Mouse (Mus musculus): Measurements from ENCODE around the gene Rmnd5b.
"Not testable (repeated sequence)": the region's sequence is repeated elsewhere in the genome, so short reads cannot be mapped to it uniquely, and the experiment has no call there.

Rmnd5b gene

DNA sequence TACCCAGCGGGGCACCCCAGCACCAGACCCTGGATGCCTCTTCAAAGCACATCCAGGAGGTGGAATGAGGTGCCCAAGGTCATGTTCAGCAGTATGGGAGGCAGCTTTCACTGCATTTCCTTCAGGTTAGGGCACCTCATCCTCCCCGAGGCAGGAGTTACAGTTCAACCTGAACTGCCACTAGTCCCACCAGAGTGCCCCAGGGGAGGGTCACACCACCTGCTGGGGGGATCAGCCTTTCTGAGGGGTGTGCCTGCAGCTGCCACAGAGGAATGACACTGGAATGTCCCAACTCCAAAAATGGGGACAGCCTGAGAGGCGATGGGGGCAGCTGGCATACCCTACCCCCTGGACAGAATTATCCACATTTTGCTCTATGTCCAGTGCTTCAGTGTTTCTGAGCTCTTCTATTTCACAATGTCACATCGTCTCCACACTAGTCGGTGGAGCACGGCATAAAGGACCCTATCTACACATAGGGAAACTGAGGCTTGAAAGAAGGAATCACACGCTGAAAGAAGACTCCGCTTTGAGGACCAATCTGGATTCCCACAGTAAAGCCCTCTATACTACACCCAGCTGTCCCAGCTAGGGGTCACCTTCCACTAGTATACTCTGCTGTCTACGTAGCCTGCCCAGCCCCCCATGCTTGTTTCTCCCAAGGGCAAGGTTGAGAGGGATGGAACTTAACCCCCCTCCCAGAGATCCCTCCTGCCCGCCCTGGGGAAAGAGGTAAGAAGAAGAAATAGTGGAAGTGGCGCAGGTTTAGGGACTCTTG is 13.6 kb upstream of the Rmnd5b start:
- DNase-seq: no peak

DNA sequence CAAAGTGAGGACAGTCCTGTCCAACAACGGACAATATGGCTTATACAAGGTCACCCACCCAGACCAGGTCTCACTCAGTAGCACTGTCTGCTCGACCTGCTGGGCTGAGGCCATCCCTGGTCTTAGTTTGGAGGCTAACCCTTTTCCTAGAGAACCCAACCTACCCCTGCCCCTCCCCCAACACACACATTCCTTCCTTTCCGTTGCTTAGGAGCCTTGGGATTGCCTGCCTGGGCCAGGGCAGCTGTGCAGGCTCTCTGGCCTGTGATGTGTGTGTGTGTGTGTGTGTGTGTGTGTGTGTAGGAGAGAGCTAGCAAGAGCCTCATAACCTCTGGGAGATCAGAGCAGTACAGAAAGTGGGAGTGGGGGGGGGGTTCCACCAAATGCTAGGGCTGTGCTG is 12.9 kb upstream of the Rmnd5b start:
- peak; percentile 50 to 75 for DNase-seq

DNA sequence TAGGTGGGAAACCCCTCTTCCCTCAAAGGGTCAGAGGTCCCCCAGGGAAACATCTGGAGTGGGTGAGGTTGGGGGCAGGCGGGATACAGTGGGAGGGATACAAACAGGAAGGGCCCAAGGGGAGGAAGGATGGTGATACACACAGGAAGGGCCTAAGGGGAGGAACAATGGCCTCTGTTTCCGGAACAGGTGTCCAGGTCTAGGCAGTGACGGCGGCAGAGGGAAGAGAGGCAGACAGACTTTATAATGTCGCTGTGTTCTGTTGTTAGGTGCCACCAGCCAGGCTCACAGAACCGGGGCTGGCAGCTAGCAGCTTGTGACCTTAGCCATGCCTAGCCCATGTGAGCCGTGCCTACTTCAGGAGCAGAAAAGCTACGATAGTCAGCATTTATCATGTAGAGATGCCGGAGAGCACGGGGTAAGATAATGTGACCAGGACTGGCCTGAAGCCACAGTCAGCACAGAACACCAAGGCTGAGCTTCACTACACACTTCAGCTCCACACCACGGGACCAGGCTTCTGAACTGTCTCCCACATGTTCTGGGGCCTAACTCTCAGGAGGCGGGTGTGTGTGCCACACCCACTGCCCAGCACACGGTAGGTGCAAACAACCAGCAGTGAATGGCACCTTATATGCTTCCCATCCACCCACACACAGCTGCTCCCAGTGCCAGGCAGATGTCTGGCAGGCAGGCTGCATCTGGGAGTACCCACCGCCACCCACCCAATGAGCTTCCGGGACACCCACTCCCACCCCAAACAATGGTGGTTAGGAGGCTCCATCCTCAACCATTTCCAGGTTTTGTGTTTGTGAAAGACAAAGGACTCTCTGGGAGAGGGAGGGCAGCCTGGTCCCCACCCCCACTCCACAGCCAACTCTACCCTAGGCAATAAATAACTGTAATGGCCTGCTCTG is 11.3 kb upstream of the Rmnd5b start:
- DNase-seq: peak; percentile 52 to 80

DNA sequence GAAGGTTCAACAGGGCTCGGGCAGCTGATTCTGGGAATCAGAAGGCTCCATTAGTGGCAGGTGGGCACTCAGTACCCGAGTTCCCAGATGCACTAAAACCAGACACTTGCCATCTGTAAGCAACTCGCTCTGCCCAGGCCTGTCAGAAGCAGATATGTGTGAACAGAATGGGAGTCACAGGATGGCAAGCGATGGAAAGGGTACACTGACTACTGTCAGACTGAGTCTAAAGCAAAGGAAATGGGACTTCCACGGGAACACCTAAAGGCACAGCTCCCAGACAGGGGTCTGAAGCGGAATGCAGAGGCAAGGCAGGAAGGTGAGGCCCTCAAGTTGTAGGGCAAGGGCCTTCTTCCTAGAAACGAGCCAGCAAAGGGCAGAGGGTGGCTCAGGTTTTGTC is 10.5 kb upstream of the Rmnd5b start:
- peak in 1 of 2 experiments; percentile 30 for DNase-seq

DNA sequence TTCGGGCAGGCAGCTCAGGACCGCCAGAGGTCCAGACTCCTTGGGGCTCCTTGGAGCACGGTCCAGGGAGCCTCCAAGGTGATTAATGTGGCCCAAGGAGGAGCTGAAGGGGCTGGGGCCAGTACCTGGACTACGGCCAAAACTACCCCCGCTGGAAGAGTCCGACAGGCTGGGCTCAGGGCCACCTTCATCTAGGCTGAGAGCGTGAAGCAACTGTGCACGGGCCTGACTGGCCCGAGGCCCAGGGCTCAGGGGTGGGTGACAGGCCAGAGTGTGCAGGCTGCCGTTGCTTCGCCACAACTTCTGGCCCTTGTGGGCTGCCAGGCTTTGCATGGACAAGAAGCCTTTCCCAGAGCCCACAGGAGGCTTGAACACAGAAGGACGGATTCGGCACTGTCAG is 9.6 kb upstream of the Rmnd5b start:
- no peak for DNase-seq

DNA sequence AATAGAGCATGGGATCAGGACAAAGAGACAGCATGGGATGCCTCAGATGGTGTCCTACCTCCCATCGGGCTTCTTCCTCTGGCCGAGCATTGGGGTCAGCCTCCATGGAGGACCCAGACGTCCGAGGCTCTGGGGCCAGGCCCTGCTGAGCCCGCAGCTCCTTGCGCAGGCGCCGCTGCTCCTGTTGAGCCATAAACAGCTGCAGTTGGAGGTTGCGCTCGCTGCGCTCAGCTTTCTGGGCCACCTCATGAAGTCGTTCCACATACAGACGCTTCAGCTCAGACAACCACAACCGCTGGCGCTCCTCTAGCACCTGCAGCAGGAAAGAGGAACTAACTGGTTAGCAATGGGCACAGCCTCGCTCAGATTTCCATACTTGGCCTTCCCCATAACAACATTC is 8.5 kb upstream of the Rmnd5b start:
- no peak for DNase-seq

DNA sequence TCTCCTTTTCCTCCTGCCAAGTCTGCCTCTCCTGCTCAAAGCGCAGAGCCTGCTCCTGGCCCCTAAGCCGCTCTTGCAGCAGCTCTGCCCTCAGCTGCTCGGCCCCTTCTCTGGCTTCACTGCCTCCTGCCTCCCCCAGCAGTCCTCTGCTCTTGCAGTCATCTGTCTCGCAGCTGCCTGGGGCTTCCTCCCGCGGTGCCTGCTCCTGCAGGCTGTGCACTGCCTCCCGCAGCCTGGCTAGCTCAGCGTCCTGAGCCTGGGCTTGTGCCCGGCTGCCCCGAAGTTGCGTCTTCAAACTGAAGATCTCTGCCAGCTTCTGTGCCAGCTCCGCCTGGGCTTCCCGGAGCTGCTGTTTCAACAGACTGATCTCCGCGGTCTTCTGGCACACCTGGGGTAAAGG is 8.1 kb upstream of the Rmnd5b start:
- DNase-seq: peak in 1 of 2 experiments; percentile 54

DNA sequence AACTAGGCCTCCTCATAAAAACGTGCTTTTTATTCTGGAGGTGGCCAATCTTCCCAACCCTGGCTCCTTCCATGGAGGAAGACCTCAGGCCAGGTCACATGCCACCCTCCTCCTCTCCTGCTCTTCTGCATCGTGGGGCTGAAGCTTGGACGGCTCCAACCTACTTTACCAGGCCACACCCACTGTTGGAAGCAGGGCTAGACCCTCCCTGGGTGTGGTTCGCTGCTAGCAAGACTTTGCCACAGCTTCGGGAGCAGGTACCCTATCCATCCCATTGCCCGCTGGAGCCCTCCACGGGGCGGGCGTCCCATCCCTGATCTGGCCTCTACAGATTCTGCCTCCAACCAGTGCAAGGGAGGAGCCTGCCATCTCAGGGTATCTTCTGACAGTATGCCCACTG is 7.5 kb upstream of the Rmnd5b start:
- DNase-seq: no peak

DNA sequence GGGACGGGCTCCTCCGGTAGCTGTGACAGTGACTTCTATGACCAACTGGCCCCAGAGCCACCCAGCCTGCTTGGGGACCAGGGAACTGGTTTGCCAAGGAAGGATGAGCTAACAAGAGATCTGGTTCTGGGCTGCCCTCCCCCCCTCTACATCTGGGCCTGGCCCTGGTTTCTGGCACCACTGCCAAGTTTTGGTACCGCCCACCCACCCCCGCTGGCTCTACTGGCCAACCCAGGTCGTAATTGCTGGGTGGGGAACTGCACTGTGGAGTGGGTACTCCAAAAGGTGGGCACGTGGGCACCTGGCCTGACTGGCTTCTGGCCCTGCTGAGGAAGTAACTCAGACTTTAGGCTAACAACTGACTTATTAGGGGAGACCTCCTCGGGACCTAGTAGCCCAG is 5.1 kb upstream of the Rmnd5b start:
- DNase-seq: peak in 1 of 2 experiments; percentile 63

DNA sequence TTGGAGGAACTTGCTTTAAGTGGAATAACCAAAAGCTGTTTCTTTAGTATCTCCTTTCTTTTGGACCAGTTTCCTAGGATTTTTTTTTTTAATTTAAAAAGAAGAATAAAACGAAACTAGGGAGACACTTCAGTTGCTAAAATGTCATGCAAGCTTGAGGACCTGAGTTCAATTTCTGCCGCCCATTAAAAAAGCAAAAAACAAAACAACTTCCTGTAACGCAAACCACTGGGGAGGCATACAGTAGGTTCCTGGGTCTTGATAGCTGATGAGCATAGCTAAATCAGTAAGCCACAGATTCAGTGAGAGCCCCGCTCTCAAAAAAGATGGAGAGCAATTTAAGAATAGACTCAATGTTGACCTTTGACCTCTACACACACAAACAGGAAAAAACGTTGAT is 2.8 kb upstream of the Rmnd5b start:
- DNase-seq: no peak

DNA sequence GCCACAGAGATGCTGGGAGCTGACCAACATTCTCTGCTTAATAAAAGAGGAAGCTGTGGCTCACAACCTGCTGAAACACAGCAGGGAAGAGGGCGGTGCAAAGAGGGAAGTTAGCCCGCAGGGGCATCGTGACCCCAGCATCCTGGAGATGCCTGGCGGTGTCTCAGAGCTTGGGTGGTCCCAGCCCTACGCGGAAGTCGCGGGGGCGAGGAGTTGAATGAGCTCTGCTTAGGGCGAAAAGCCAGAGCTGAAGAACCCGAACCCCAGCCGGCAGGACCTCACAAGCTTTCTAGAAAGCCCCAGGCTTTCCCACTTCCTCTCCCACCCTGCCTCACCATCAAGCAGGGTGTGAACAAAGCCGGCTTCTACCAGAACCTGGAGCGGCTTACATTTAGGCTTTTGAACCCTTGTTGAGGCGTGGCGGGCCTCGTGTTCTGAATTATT is 2.3 kb upstream of the Rmnd5b start:
- DNase-seq: no peak

DNA sequence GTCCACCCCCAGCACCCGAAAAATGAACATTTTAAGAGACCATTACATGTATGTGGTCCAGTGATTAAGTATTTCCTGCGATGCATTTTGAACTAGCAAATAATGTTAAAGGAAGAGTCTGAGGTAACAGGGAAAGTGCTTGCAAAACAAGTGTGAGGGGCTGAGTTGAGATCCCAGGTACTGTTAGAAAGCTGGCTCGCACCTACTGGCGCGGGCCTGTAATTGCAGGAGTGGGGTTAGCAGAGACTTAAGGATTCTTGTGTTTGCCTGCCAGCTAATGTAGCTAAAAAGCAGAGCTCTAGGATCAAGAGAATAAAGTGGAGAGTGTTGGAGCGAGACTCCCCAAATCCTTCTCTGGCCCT is 608 bp upstream of the Rmnd5b start:
- DNase-seq: peak; percentile 69 to 83

DNA sequence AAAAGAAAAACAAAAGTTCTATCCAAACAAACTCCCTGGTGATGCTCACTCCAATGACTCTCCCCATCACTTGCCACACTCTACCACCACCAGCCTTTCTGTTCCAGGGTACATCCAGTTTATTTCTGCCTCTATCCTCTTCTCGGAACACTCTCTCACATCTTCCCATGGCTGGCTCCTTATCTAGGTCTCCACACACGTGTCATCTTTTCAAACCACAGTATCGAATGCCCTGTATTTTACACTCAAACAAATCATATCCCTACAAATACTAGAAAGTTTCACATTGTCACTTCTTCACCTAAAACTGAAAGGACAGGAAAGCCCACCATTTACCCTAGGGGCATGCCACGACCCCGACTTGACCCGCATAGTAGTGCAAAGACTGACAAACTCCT is 570 bp downstream of the Rmnd5b start:
- DNase-seq: no peak

DNA sequence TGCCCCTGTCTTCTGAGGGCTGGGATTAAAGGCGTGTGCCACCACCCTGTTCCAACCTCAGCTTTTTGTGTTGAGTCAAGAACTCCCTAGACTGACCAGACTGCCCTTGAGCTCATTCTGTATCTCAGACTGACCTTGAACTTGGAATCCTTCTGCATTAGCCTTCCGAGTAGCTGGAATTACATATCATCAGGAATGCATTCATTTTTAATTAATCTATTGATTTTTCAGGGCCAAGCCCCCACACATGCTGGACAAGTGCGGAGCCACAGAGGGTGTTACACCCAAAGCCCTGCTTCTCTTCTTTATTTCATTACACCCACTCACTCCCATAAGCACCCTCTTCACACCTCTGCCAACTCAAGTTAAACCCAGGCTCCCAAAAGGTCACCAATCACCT is 2.0 kb downstream of the Rmnd5b start:
- no peak for DNase-seq

DNA sequence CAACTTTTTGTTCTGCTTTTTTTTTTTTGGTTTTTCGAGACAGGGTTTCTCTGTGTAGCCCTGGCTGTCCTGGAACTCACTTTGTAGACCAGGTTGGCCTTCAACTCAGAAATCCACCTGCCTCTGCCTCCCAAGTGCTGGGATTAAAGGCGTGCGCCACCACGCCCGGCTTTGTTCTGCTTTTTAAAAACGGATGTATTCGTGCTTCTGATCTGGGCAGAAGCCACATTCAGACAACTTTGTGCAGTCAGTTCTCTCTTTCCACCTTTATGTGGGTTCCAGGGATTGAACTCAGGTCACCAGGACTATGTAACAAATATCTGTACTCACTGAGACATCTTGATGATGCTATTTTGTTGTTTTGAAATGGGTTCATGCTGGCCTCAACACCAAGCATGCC is 2.5 kb downstream of the Rmnd5b start:
- not testable (repeated sequence) for DNase-seq

DNA sequence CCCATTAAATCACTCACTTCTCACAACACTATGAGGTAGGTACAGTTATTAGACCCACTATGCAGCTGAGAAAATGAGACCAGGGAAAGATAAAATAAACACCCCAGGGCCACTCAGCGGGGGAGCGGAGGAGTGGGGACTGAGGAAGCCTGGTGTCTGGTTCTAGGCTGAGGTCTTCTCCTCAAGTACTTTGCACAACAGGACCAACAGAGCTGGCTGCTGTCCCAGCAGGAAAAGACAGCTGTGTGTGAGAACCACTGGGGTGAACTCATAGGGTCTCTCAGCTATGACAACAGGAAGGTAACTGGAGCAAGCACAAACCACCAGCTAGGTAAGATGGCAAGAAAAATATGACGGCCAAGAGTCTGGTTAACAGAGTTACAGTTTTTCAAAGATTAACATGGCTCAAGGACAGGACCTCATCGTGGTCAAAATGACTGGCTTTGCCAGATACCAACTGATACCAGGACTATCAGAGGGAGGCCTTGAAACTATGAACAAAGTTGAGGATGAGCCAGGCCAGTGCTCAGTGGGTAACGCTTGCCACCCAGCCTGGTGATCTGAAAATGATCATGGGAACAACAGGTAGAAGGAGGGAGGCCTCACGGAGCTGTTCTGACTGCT is 3.5 kb downstream of the Rmnd5b start:
- DNase-seq: peak in 1 of 2 experiments; percentile 34

DNA sequence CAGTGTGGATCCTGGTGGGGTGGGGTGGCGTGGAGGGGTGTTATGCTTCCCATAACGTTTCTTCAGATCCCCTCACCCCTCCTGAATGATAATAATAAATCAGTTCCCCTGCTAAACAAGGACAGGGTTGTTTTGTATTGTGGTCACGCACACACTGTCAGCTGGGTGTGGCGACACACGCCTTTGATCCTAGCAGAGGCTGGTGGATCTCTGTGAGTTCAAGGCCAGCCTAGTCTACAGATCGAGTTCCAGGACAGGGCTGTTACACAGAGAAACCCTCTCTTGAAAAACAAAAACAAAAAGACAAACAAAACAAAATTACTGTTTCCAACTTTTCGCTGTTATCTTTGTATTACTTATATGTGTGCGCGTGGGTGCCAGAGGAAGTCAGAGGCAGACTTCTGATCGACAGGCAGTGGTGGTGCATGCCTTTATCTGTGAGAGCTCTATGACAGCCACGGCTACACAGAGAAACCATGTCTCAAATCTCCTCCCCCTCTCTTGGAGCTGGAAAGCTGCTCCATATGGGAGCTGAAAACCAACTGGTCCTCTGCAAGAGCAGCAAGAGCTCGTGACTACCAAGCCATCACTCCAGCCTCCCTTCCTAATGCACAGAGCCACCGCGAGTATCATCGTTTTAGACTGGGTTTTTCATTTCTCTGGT is 5.9 kb downstream of the Rmnd5b start:
- no peak for DNase-seq

DNA sequence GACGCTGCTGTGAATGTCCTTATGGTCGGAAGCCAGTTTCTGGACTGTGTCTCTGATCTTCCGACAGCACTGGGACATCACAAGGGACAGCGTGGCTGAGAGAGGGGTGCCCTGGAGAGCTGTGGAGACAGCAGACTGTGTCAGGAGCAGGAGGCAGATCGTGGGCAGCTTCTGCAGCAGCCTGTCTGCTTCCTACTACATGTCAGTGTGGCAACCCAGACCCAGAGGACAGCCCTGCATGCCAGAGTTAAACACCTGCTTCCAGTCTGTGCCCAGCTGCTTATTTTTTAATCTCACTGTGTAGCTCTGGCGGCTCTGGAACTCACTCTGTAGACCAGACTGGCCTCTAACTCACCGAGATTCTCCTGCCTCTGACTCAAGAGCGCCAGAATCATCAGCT is 7.8 kb downstream of the Rmnd5b start:
- no peak for DNase-seq

DNA sequence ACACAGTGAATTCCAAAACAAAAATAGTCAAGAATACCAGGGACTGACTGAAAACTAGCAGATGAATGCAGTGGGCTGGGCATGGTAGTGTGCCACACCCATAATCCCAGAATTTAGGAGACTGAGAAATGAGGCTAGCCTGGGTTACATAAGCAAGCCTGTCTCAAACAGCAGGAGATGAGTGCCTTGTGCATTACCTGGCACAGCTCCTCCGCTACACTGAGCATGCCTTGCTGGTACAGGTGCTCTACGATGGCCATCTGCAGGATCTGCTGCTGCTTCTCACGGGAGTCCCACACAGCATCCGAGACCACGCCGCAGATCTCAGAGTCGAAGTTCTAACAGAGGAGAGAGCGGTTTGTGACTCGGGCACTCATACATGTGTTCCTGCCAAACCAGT is 8.3 kb downstream of the Rmnd5b start:
- no peak for DNase-seq

DNA sequence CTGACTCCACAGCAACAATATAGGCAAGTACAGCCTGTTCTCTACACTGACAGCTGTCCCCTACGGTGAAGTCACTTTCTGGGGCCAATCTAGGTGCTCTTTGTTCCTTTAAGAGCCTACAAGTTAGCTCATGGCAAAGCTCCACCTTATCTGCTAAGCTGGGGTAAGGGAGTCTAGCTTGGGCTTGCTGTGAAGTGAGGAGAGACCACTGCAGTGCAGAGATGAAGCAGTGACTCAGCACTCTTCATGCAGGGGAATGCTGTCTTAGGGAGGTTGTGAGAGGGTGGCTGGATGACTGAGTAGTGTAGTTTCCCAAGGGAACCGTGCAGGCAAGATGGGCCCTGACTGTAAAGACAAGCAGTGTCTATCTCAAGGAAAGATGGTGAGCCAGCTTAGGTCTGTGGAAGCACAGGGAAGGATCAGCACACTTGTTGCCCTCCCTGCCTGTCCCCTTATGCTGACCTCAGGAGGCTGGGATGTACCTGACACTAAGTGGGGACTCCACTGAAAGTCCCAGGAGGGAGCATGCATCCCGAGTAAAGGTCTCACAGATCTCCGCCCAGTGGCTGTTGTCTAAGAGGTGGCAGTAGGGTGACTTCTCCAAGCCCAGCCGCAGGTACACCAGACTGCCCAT is 10.4 kb downstream of the Rmnd5b start:
- DNase-seq: no peak

DNA sequence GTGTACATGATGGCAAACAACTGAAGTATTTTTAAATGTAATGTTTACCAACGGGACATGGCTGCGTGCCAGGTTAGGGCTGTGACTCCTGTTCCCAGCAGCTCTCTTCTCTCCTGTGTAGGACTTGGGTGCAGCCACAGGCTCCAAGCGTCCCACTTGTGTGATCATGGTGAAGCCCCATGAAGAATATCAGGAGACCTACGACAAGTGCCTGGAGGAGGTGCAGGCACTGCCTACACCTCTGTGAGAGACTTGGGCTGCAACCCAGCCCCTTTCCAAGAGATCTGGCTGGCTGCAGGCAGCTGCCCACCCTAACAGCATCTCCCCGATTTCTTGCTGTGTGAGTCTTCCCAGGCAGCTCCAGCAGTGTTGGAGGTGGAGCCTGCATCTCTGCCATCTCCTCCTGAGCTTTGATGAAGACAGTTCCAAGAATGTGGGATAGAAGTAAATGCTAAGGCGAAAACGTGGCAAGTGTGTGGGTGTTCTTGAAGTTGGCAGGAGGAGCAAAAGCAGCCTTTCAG is 12.7 kb downstream of the Rmnd5b start:
- no peak for DNase-seq

DNA sequence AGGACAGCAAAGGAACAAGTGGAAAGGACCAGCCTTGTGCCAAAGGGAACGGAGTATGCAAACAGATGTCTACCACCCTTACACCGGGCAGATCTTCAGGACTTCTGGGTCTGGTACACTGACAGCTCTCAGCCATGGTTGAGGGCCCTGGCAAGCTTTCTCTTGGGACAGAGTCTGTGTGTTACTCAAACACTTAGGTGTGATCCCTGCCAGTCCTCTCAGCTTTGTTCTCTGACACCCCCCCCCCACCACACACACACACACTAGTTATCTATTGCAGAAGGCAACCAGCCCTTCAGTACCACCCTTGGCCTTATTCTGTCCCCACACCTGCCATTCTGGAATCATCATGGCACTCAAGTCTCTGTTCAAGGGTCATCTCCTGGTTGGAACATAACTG is 13.9 kb downstream of the Rmnd5b start:
- no peak for DNase-seq
